Mouse (Mus musculus): ENCODE results near the gene Ppm1k. TPM values are rescaled to one million over a fixed set of nuclear protein-coding genes. Genes with fewer than 3 reads are reported as not detected.
"Not testable (repeated sequence)": the region's sequence is repeated elsewhere in the genome, so short reads cannot be mapped to it uniquely, and the experiment has no call there.

Gene Ppm1k
- polyA plus RNA-seq, 1 experiment from 2014 or later: 4.6 TPM

DNA sequence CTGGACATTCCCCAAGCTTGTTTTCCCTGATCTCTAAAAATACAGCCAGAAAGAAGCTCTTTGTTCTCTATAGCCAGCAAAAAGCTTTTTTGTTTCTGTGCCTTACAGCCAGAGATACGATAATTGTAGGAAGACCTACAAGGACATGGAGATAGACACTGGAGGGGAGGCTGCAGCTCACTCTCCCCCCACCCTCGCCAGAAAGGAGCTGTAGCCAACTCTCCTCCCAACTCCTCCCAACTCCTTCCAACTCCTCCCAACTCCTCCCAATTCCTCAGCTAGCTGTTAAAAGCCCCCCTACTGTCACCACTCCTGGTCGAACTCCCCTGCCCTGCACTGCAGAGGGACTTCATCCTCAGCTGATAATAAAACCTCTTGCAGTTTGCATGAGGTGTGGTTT is 67.1 kb downstream of the Ppm1k start:
- H3K27ac ChIP-seq (replicated peaks); H3K4me2 ChIP-seq; H3K36me3 ChIP-seq (replicated peaks); H3K27me3 ChIP-seq; ATAC-seq (ENCODE audit: insufficient read depth); H3K4me3 ChIP-seq (replicated peaks); H3K9me3 ChIP-seq (replicated peaks); H3K9ac ChIP-seq; H3K4me1 ChIP-seq (replicated peaks): not testable (repeated sequence)
- 26% methylated on average over 3 of the region's 3 CpGs for WGBS (ENCODE audit: insufficient replicate concordance)

Other genes with a start within 250 kb of the Ppm1k start
- not detected in 2 replicates for gene Vmn1r16, start 206.0 kb downstream of the Ppm1k start, polyA plus RNA-seq (2015; fragmentation: Nextera tagmentation; extraction: Ambion mirVana)
- not detected in 2 replicates for gene Vmn1r17, start 171.7 kb downstream of the Ppm1k start, polyA plus RNA-seq (2015; fragmentation: Nextera tagmentation; extraction: Ambion mirVana)
- not detected in 2 replicates for gene Vmn1r18, start 139.7 kb downstream of the Ppm1k start, polyA plus RNA-seq (2015; fragmentation: Nextera tagmentation; extraction: Ambion mirVana)
- gene Vmn1r19, start 131.7 kb downstream of the Ppm1k start, polyA plus RNA-seq (2015; fragmentation: Nextera tagmentation; extraction: Ambion mirVana): not detected in 2 replicates
- gene Vmn1r20, start 106.5 kb downstream of the Ppm1k start, polyA plus RNA-seq (2015; fragmentation: Nextera tagmentation; extraction: Ambion mirVana): not detected in 2 replicates
- gene Herc6, start 45.5 kb upstream of the Ppm1k start, polyA plus RNA-seq (2015; fragmentation: Nextera tagmentation; extraction: Ambion mirVana): 3.0 and 3.7 TPM in 2 replicates
- 6.7 and 6.8 TPM in 2 replicates for gene Pyurf, start 156.6 kb upstream of the Ppm1k start, polyA plus RNA-seq (2015; fragmentation: Nextera tagmentation; extraction: Ambion mirVana)
- gene Lancl2, start 167.1 kb upstream of the Ppm1k start, polyA plus RNA-seq (2015; fragmentation: Nextera tagmentation; extraction: Ambion mirVana): 13.2 and 14.5 TPM in 2 replicates